Mouse (Mus musculus): ENCODE results near the gene Atcay. TPM values are rescaled to one million over a fixed set of nuclear protein-coding genes. Genes with fewer than 3 reads are reported as not detected.

Atcay gene
- polyA plus RNA-seq, 1 experiment from 2014 or later = 0.28 TPM

Small RNA genes lying within 50 kb of the gene (microRNA-seq; reads per million reads assigned to microRNA genes)
- 6.8 reads per million, percentile 20 among the genes with 10 or more reads in this experiment for gene Mir3057

Other genes starting within 250 kb of the Atcay start
- gene Gng7, start 215.9 kb downstream of the Atcay start, polyA plus RNA-seq (2015; fragmentation: Nextera tagmentation; extraction: Ambion mirVana) = 7.7 and 8.7 TPM in 2 replicates
- 0.05 and 0.29 TPM in 2 replicates for gene Diras1, start 205.2 kb downstream of the Atcay start, polyA plus RNA-seq (2015; fragmentation: Nextera tagmentation; extraction: Ambion mirVana)
- 21.3 and 21.8 TPM in 2 replicates for gene Slc39a3, start 193.4 kb downstream of the Atcay start, polyA plus RNA-seq (2015; fragmentation: Nextera tagmentation; extraction: Ambion mirVana)
- 200 and 204 TPM in 2 replicates for gene Sgta, start 170.7 kb downstream of the Atcay start, polyA plus RNA-seq (2015; fragmentation: Nextera tagmentation; extraction: Ambion mirVana)
- gene Thop1, start 160.8 kb downstream of the Atcay start, polyA plus RNA-seq (2015; fragmentation: Nextera tagmentation; extraction: Ambion mirVana) = 79.3 and 91.0 TPM in 2 replicates
- gene Creb3l3, start 132.0 kb downstream of the Atcay start, polyA plus RNA-seq (2015; fragmentation: Nextera tagmentation; extraction: Ambion mirVana) = 0.73 and 1.5 TPM in 2 replicates
- gene Map2k2, start 124.9 kb downstream of the Atcay start, polyA plus RNA-seq (2015; fragmentation: Nextera tagmentation; extraction: Ambion mirVana) = 165 and 167 TPM in 2 replicates
- gene Zbtb7a, start 95.6 kb downstream of the Atcay start, polyA plus RNA-seq (2015; fragmentation: Nextera tagmentation; extraction: Ambion mirVana) = 58.6 and 61.4 TPM in 2 replicates
- gene Pias4, start 62.9 kb downstream of the Atcay start, polyA plus RNA-seq (2015; fragmentation: Nextera tagmentation; extraction: Ambion mirVana) = 48.0 and 50.6 TPM in 2 replicates
- gene Eef2, start 54.2 kb downstream of the Atcay start, polyA plus RNA-seq (2015; fragmentation: Nextera tagmentation; extraction: Ambion mirVana) = 564 and 615 TPM in 2 replicates
- gene Dapk3, start 47.8 kb downstream of the Atcay start, polyA plus RNA-seq (2015; fragmentation: Nextera tagmentation; extraction: Ambion mirVana) = 45.7 and 53.5 TPM in 2 replicates
- not detected in 2 replicates for gene 4930442H23Rik, start 47.0 kb downstream of the Atcay start, polyA plus RNA-seq (2015; fragmentation: Nextera tagmentation; extraction: Ambion mirVana)
- gene Nmrk2, start 28.8 kb downstream of the Atcay start, polyA plus RNA-seq (2015; fragmentation: Nextera tagmentation; extraction: Ambion mirVana) = 0.41 and 1.3 TPM in 2 replicates
- gene Zfr2, start 2.3 kb upstream of the Atcay start, polyA plus RNA-seq (2015; fragmentation: Nextera tagmentation; extraction: Ambion mirVana) = 8.7 and 10.9 TPM in 2 replicates
- 5.4 and 6.0 TPM in 2 replicates for gene Matk, start 22.1 kb upstream of the Atcay start, polyA plus RNA-seq (2015; fragmentation: Nextera tagmentation; extraction: Ambion mirVana)
- gene Mrpl54, start 36.1 kb upstream of the Atcay start, polyA plus RNA-seq (2015; fragmentation: Nextera tagmentation; extraction: Ambion mirVana) = 189 and 194 TPM in 2 replicates
- gene Apba3, start 36.1 kb upstream of the Atcay start, polyA plus RNA-seq (2015; fragmentation: Nextera tagmentation; extraction: Ambion mirVana) = 77.1 and 87.5 TPM in 2 replicates
- gene Tjp3, start 60.7 kb upstream of the Atcay start, polyA plus RNA-seq (2015; fragmentation: Nextera tagmentation; extraction: Ambion mirVana) = 8.4 and 9.9 TPM in 2 replicates
- gene Pip5k1c, start 62.1 kb upstream of the Atcay start, polyA plus RNA-seq (2015; fragmentation: Nextera tagmentation; extraction: Ambion mirVana) = 44.8 and 48.1 TPM in 2 replicates
- 37.3 and 39.3 TPM in 2 replicates for gene Cactin, start 90.3 kb upstream of the Atcay start, polyA plus RNA-seq (2015; fragmentation: Nextera tagmentation; extraction: Ambion mirVana)
- gene Tbxa2r, start 97.9 kb upstream of the Atcay start, polyA plus RNA-seq (2015; fragmentation: Nextera tagmentation; extraction: Ambion mirVana) = 11.9 and 12.8 TPM in 2 replicates
- gene Gipc3, start 112.4 kb upstream of the Atcay start, polyA plus RNA-seq (2015; fragmentation: Nextera tagmentation; extraction: Ambion mirVana) = 0.04 and 0.07 TPM in 2 replicates
- gene Hmg20b, start 119.6 kb upstream of the Atcay start, polyA plus RNA-seq (2015; fragmentation: Nextera tagmentation; extraction: Ambion mirVana) = 86.0 and 89.9 TPM in 2 replicates
- gene Mfsd12, start 126.7 kb upstream of the Atcay start, polyA plus RNA-seq (2015; fragmentation: Nextera tagmentation; extraction: Ambion mirVana) = 13.3 and 13.4 TPM in 2 replicates
- gene 4930404N11Rik, start 135.0 kb upstream of the Atcay start, polyA plus RNA-seq (2015; fragmentation: Nextera tagmentation; extraction: Ambion mirVana) = 0.60 and 1.6 TPM in 2 replicates
- gene Fzr1, start 147.7 kb upstream of the Atcay start, polyA plus RNA-seq (2015; fragmentation: Nextera tagmentation; extraction: Ambion mirVana) = 82.2 and 90.9 TPM in 2 replicates
- gene Dohh, start 153.6 kb upstream of the Atcay start, polyA plus RNA-seq (2015; fragmentation: Nextera tagmentation; extraction: Ambion mirVana) = 79.8 and 88.7 TPM in 2 replicates
- 2.1 and 3.1 TPM in 2 replicates for gene Gm48551, start 153.6 kb upstream of the Atcay start, polyA plus RNA-seq (2015; fragmentation: Nextera tagmentation; extraction: Ambion mirVana)
- gene Gm48552, start 158.2 kb upstream of the Atcay start, polyA plus RNA-seq (2015; fragmentation: Nextera tagmentation; extraction: Ambion mirVana) = 0.51 and 1.7 TPM in 2 replicates
- gene Smim24, start 162.2 kb upstream of the Atcay start, polyA plus RNA-seq (2015; fragmentation: Nextera tagmentation; extraction: Ambion mirVana) = 2.9 and 3.6 TPM in 2 replicates
- gene Nfic, start 224.8 kb upstream of the Atcay start, polyA plus RNA-seq (2015; fragmentation: Nextera tagmentation; extraction: Ambion mirVana) = 138 and 146 TPM in 2 replicates